Mouse (Mus musculus): ENCODE results near the gene Snai3. TPM values are rescaled to one million over a fixed set of nuclear protein-coding genes. Genes with fewer than 3 reads are reported as not detected.

Snai3 gene
- polyA plus RNA-seq, 1 experiment from 2014 or later: not detected

GRCm38 (mm10) chr8:122452154-122452553 is 8.4 kb downstream of the Snai3 start:
- Histone ChIP-seq H3K9me3 (no peaks in the 10 kb centered on the region), H3K9ac (replicated peaks) (no peak overlapping the region), H3K4me2 (replicated peaks) (no peak overlapping the region), H3K27me3 (peaks cover 21% of the 10 kb centered on the region), H3K4me1 (no peaks in the 10 kb centered on the region), H3K4me3 (no peak overlapping the region), H3K36me3 (no peaks in the 10 kb centered on the region), H3K27ac (replicated peaks) (no peak overlapping the region)
- ATAC-seq (ENCODE audit: low FRiP score, low read depth): no peak
- WGBS: 86% methylated on average over 10 of the region's 10 CpGs

GRCm38 (mm10) chr8:122451161-122451703 is 9.3 kb downstream of the Snai3 start:
- Histone ChIP-seq H3K9ac (replicated peaks) (no peak overlapping the region), H3K27ac (replicated peaks) (no peak overlapping the region), H3K4me2 (replicated peaks) (no peak overlapping the region), H3K27me3 (peaks cover 13% of the 10 kb centered on the region; the same call in 1 of the 2 replicates), H3K4me1 (no peaks in the 10 kb centered on the region), H3K4me3 (no peak overlapping the region), H3K36me3 (no peaks in the 10 kb centered on the region), H3K9me3 (no peaks in the 10 kb centered on the region)
- 84% methylated on average over 7 of the region's 7 CpGs for WGBS
- ATAC-seq (ENCODE audit: low FRiP score, low read depth): no peak

- no peak for ATAC-seq (ENCODE audit: low FRiP score, low read depth)
- 67% methylated on average over 3 of the region's 3 CpGs for WGBS
- Histone ChIP-seq H3K27me3 (no peaks in the 10 kb centered on the region), H3K4me1 (peaks cover 28% of the 10 kb centered on the region), H3K27ac (replicated peaks) (peak overlapping the region; percentile 98), H3K4me3 (peak overlapping the region; percentile 7; the same call in 1 of the 2 replicates), H3K4me2 (replicated peaks) (peak overlapping the region; percentile 62), H3K9me3 (no peaks in the 10 kb centered on the region), H3K9ac (replicated peaks) (no peak overlapping the region), H3K36me3 (no peaks in the 10 kb centered on the region)
Observed at GRCm38 (mm10) chr8:122445203-122445602, 15.3 kb downstream of the Snai3 start.

GRCm38 (mm10) chr8:122444058-122444748 is 16.3 kb downstream of the Snai3 start:
- peak overlapping the region; percentile 84 for H3K9ac ChIP-seq (replicated peaks)
- H3K4me3 ChIP-seq: peak overlapping the region; percentile 70
- ATAC-seq (ENCODE audit: low FRiP score, low read depth): peak; percentile 16; the same call in 1 of the 2 replicates

GRCm38 (mm10) chr8:122443262-122444006 is 17.1 kb downstream of the Snai3 start, which contains the start of gene Mvd:
Gene Mvd, minus strand, starts transcription at chr8:122443422.
- Histone ChIP-seq H3K27ac (replicated peaks) (peak within 1 kb of the TSS; percentile 98), H3K36me3 (peaks cover 16% of the 10 kb centered on the region), H3K9me3 (no peaks in the 10 kb centered on the region), H3K4me3 (peak within 1 kb of the TSS; percentile 70), H3K4me1 (peaks cover 28% of the 10 kb centered on the region), H3K4me2 (replicated peaks) (peak within 1 kb of the TSS; percentile 91), H3K27me3 (no peaks in the 10 kb centered on the region), H3K9ac (replicated peaks) (peak within 1 kb of the TSS; percentile 84)
- WGBS: under 1% methylated on average over 47 of the region's 47 CpGs
- ATAC-seq (ENCODE audit: low FRiP score, low read depth): peak; percentile 98

More at GRCm38 (mm10) chr8:122444058-122444748, 16.3 kb downstream of the Snai3 start:
- 33% methylated on average over 19 of the region's 19 CpGs for WGBS
- H3K27ac ChIP-seq (replicated peaks): peak overlapping the region; percentile 98
- no peaks in the 10 kb centered on the region for H3K27me3 ChIP-seq
- H3K9me3 ChIP-seq: no peaks in the 10 kb centered on the region
- peaks cover 8% of the 10 kb centered on the region for H3K36me3 ChIP-seq
- peak overlapping the region; percentile 62 for H3K4me2 ChIP-seq (replicated peaks)
- peaks cover 28% of the 10 kb centered on the region for H3K4me1 ChIP-seq

- Histone ChIP-seq H3K4me2 (replicated peaks) (peak overlapping the region; percentile 91), H3K9me3 (no peaks in the 10 kb centered on the region), H3K27ac (replicated peaks) (peak overlapping the region; percentile 89), H3K4me1 (peaks cover 28% of the 10 kb centered on the region), H3K36me3 (peaks cover 23% of the 10 kb centered on the region), H3K4me3 (peak overlapping the region; percentile 70), H3K9ac (replicated peaks) (peak overlapping the region; percentile 78), H3K27me3 (no peaks in the 10 kb centered on the region)
- peak; percentile 39; the same call in 1 of the 2 replicates for ATAC-seq (ENCODE audit: low FRiP score, low read depth)
- 2% methylated on average over 11 of the region's 12 CpGs for WGBS
Observed at GRCm38 (mm10) chr8:122442781-122443180, 17.8 kb downstream of the Snai3 start.

- 16% methylated on average over 7 of the region's 7 CpGs for WGBS
- H3K27ac ChIP-seq (replicated peaks): peak overlapping the region; percentile 89
Observed at GRCm38 (mm10) chr8:122442356-122442755, 18.2 kb downstream of the Snai3 start.

GRCm38 (mm10) chr8:122441326-122441725 is 19.2 kb downstream of the Snai3 start:
- Histone ChIP-seq H3K4me3 (no peak overlapping the region), H3K4me2 (replicated peaks) (no peak overlapping the region), H3K27ac (replicated peaks) (no peak overlapping the region), H3K27me3 (no peaks in the 10 kb centered on the region), H3K36me3 (peaks cover 37% of the 10 kb centered on the region), H3K4me1 (peaks cover 28% of the 10 kb centered on the region), H3K9me3 (no peaks in the 10 kb centered on the region), H3K9ac (replicated peaks) (no peak overlapping the region)
- 90% methylated on average over 1 of the region's 1 CpGs for WGBS
- no peak for ATAC-seq (ENCODE audit: low FRiP score, low read depth)

More at GRCm38 (mm10) chr8:122442356-122442755, 18.2 kb downstream of the Snai3 start:
- Histone ChIP-seq H3K27me3 (no peaks in the 10 kb centered on the region), H3K9me3 (no peaks in the 10 kb centered on the region), H3K36me3 (peaks cover 27% of the 10 kb centered on the region), H3K4me1 (peaks cover 28% of the 10 kb centered on the region), H3K4me2 (replicated peaks) (peak overlapping the region; percentile 91), H3K9ac (replicated peaks) (peak overlapping the region; percentile 78), H3K4me3 (peak overlapping the region; percentile 70)
- no peak for ATAC-seq (ENCODE audit: low FRiP score, low read depth)

- H3K4me1 ChIP-seq: peaks cover 11% of the 10 kb centered on the region
- H3K9me3 ChIP-seq: no peaks in the 10 kb centered on the region
- no peak overlapping the region for H3K4me2 ChIP-seq (replicated peaks)
- H3K27me3 ChIP-seq: no peaks in the 10 kb centered on the region
- WGBS: 95% methylated on average over 16 of the region's 16 CpGs
- ATAC-seq (ENCODE audit: low FRiP score, low read depth): no peak
- no peak overlapping the region for H3K9ac ChIP-seq (replicated peaks)
- H3K4me3 ChIP-seq: no peak overlapping the region
- peaks cover 55% of the 10 kb centered on the region for H3K36me3 ChIP-seq
- H3K27ac ChIP-seq (replicated peaks): no peak overlapping the region
Observed at GRCm38 (mm10) chr8:122439336-122439735, 21.2 kb downstream of the Snai3 start.

GRCm38 (mm10) chr8:122437708-122438331 is 22.7 kb downstream of the Snai3 start:
- H3K9ac ChIP-seq (replicated peaks): no peak overlapping the region
- no peak for ATAC-seq (ENCODE audit: low FRiP score, low read depth)
- H3K27ac ChIP-seq (replicated peaks): no peak overlapping the region
- WGBS: 92% methylated on average over 13 of the region's 13 CpGs
- H3K4me2 ChIP-seq (replicated peaks): no peak overlapping the region
- peaks cover 3% of the 10 kb centered on the region for H3K27me3 ChIP-seq
- no peak overlapping the region for H3K4me3 ChIP-seq
- H3K36me3 ChIP-seq: peaks cover 63% of the 10 kb centered on the region
- peaks cover 14% of the 10 kb centered on the region for H3K4me1 ChIP-seq
- no peaks in the 10 kb centered on the region for H3K9me3 ChIP-seq

GRCm38 (mm10) chr8:122436586-122437125 is 23.9 kb downstream of the Snai3 start:
- 94% methylated on average over 20 of the region's 20 CpGs for WGBS

More at GRCm38 (mm10) chr8:122436586-122437125, 23.9 kb downstream of the Snai3 start:
- no peak for ATAC-seq (ENCODE audit: low FRiP score, low read depth)
- H3K27ac ChIP-seq (replicated peaks): no peak overlapping the region
- H3K4me3 ChIP-seq: no peak overlapping the region
- no peak overlapping the region for H3K4me2 ChIP-seq (replicated peaks)
- H3K4me1 ChIP-seq: peaks cover 15% of the 10 kb centered on the region
- H3K9ac ChIP-seq (replicated peaks): no peak overlapping the region
- H3K27me3 ChIP-seq: peaks cover 9% of the 10 kb centered on the region
- H3K36me3 ChIP-seq: peaks cover 63% of the 10 kb centered on the region
- no peaks in the 10 kb centered on the region for H3K9me3 ChIP-seq
